Mouse (Mus musculus): ENCODE data around the gene Camk1d. TPM values are rescaled to one million over a fixed set of nuclear protein-coding genes. Genes with fewer than 3 reads are reported as not detected.

Camk1d gene
- polyA plus RNA-seq (2012; ENCODE audit: insufficient read depth, insufficient read length, low replicate concordance, missing spikeins), result 58.0 TPM in 1 of 2 replicates, not detected in the other

- TF ChIP-seq POLR2A (IDR thresholded peaks at IDR 0.05; ENCODE audit: insufficient read depth, low read depth, low read length), result peak; percentile 30; the same call in 1 of the 2 replicates
- TF ChIP-seq CTCF (IDR thresholded peaks at IDR 0.05; ENCODE audit: insufficient read depth, low read depth, low read length), result peak; percentile 68
- H3K27ac ChIP-seq (ENCODE audit: insufficient read depth, low read depth, low read length), result peak within 1 kb of the TSS; percentile 60
- H3K4me1 ChIP-seq (ENCODE audit: control insufficient read depth, insufficient read depth, low read length), result peaks cover 18% of the 10 kb centered on the region
- peak within 1 kb of the TSS; percentile 73 for H3K4me3 ChIP-seq (ENCODE audit: insufficient read depth, low read depth, low read length)
- under 1% methylated on average over 79 of the region's 80 CpGs for WGBS
These were observed at the start of gene Camk1d for GRCm38 (mm10) chr2:5714211-5715053. Gene Camk1d (minus strand): TSS chr2:5714515.

DNA sequence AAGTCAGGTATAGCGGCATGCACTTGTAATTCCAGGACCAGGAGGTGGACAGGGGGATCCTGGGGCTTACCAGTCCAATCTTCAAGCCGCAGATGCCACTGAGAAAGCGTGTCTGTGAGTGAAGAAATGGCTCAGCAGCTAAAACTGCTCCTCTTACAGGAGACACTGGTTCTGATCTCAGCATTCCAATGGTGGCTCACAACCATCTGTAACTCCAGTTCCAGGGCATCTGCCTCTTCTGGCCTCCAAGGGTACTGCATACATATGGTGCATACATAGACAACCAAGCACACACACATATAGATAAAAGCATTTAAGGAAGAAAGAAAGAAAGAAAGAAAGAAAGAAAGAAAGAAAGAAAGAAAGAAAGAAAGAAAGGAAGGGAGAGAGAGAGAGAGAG is 47.7 kb upstream of the Camk1d start:
- 94% methylated on average over 3 of the region's 3 CpGs for WGBS
- H3K4me1 ChIP-seq (ENCODE audit: control insufficient read depth, insufficient read depth, low read length), result no peaks in the 10 kb centered on the region
- no peak for TF ChIP-seq POLR2A (IDR thresholded peaks at IDR 0.05; ENCODE audit: insufficient read depth, low read depth, low read length)
- TF ChIP-seq CTCF (IDR thresholded peaks at IDR 0.05; ENCODE audit: insufficient read depth, low read depth, low read length), result no peak
- no peak overlapping the region for H3K4me3 ChIP-seq (ENCODE audit: insufficient read depth, low read depth, low read length)
- no peak overlapping the region for H3K27ac ChIP-seq (ENCODE audit: insufficient read depth, low read depth, low read length)

DNA sequence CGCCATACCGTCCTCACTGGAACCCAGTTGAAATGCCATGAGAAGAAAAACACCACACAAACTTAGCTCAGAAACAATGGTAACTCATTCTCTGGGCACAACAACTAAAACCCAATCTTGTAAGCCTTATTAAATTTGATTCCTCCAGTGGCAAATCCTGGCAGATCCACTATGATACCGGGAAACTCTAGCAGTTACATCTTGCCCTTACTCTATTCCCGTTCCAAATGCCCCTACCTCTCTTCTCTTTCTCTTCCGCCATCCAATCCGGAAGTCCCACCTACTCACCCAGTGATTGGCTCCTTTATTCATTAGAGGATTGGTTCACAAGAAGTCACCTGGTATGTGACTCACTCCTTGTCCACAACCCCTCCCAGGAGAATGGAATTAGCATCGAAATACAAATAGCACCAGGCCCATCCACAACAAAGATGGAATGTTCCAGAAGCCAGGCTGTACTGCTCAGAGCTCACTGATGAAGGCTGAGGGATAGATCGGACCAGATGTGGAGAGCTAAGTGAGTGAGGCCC is 46.2 kb upstream of the Camk1d start:
- TF ChIP-seq CTCF (IDR thresholded peaks at IDR 0.05; ENCODE audit: insufficient read depth, low read depth, low read length), result no peak
- WGBS, result 97% methylated on average over 8 of the region's 8 CpGs
- no peak overlapping the region for H3K27ac ChIP-seq (ENCODE audit: insufficient read depth, low read depth, low read length)
- no peak overlapping the region for H3K4me3 ChIP-seq (ENCODE audit: insufficient read depth, low read depth, low read length)
- H3K4me1 ChIP-seq (ENCODE audit: control insufficient read depth, insufficient read depth, low read length), result no peaks in the 10 kb centered on the region

- Histone ChIP-seq H3K27ac (ENCODE audit: insufficient read depth, low read depth, low read length) (no peak overlapping the region), H3K4me1 (ENCODE audit: control insufficient read depth, insufficient read depth, low read length) (no peaks in the 10 kb centered on the region), H3K4me3 (ENCODE audit: insufficient read depth, low read depth, low read length) (no peak overlapping the region)
- 92% methylated on average over 2 of the region's 2 CpGs for WGBS
- TF ChIP-seq CTCF (IDR thresholded peaks at IDR 0.05; ENCODE audit: insufficient read depth, low read depth, low read length) (no peak), POLR2A (IDR thresholded peaks at IDR 0.05; ENCODE audit: insufficient read depth, low read depth, low read length) (no peak)
These were observed 44.3 kb upstream of the Camk1d start for GRCm38 (mm10) chr2:5758569-5758968.

GRCm38 (mm10) chr2:5750872-5751271 is 36.6 kb upstream of the Camk1d start:
- Histone ChIP-seq H3K4me3 (ENCODE audit: insufficient read depth, low read depth, low read length) (no peak overlapping the region), H3K27ac (ENCODE audit: insufficient read depth, low read depth, low read length) (no peak overlapping the region), H3K4me1 (ENCODE audit: control insufficient read depth, insufficient read depth, low read length) (no peaks in the 10 kb centered on the region)
- TF ChIP-seq POLR2A (IDR thresholded peaks at IDR 0.05; ENCODE audit: insufficient read depth, low read depth, low read length), result no peak
- no peak for TF ChIP-seq CTCF (IDR thresholded peaks at IDR 0.05; ENCODE audit: insufficient read depth, low read depth, low read length)
- WGBS, result 89% methylated on average over 3 of the region's 3 CpGs

GRCm38 (mm10) chr2:5749210-5749609 is 34.9 kb upstream of the Camk1d start:
- Histone ChIP-seq H3K4me3 (ENCODE audit: insufficient read depth, low read depth, low read length) (no peak overlapping the region), H3K4me1 (ENCODE audit: control insufficient read depth, insufficient read depth, low read length) (no peaks in the 10 kb centered on the region), H3K27ac (ENCODE audit: insufficient read depth, low read depth, low read length) (no peak overlapping the region)
- TF ChIP-seq CTCF (IDR thresholded peaks at IDR 0.05; ENCODE audit: insufficient read depth, low read depth, low read length) (no peak), POLR2A (IDR thresholded peaks at IDR 0.05; ENCODE audit: insufficient read depth, low read depth, low read length) (no peak)
- 84% methylated on average over 6 of the region's 6 CpGs for WGBS

DNA sequence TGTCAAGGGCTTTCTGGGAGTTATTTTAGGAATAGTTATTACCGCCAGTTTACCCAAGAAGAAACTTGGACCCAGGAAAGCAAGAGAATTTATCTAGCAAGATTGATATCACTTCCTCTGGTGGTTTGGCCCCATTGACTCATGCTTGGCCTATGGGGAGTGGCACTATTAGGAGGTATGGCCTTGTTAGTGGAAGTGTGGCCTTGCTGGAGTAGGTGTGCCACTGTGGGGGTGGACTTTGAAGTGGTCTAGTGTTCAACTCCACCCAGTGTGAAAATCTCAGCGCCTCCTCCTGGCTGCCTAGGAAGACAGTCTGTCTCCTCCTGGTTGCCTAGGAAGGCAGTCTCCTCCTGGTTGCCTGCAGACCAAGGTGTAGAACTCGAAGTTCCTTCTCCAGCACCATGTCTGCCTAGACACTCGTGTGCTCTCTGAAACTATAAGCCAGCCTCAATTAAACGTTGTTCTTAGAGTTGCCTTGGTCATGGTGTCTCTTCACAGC is 33.3 kb upstream of the Camk1d start:
- H3K4me3 ChIP-seq (ENCODE audit: insufficient read depth, low read depth, low read length), result no peak overlapping the region
- no peaks in the 10 kb centered on the region for H3K4me1 ChIP-seq (ENCODE audit: control insufficient read depth, insufficient read depth, low read length)
- TF ChIP-seq CTCF (IDR thresholded peaks at IDR 0.05; ENCODE audit: insufficient read depth, low read depth, low read length) (no peak), POLR2A (IDR thresholded peaks at IDR 0.05; ENCODE audit: insufficient read depth, low read depth, low read length) (no peak)
- no peak overlapping the region for H3K27ac ChIP-seq (ENCODE audit: insufficient read depth, low read depth, low read length)
- 85% methylated on average over 5 of the region's 5 CpGs for WGBS

GRCm38 (mm10) chr2:5746529-5746928 is 32.2 kb upstream of the Camk1d start:
- TF ChIP-seq POLR2A (IDR thresholded peaks at IDR 0.05; ENCODE audit: insufficient read depth, low read depth, low read length) (no peak), CTCF (IDR thresholded peaks at IDR 0.05; ENCODE audit: insufficient read depth, low read depth, low read length) (no peak)
- H3K4me1 ChIP-seq (ENCODE audit: control insufficient read depth, insufficient read depth, low read length), result no peaks in the 10 kb centered on the region
- no peak overlapping the region for H3K4me3 ChIP-seq (ENCODE audit: insufficient read depth, low read depth, low read length)
- no peak overlapping the region for H3K27ac ChIP-seq (ENCODE audit: insufficient read depth, low read depth, low read length)
- 86% methylated on average over 12 of the region's 12 CpGs for WGBS

- H3K4me1 ChIP-seq (ENCODE audit: control insufficient read depth, insufficient read depth, low read length), result no peaks in the 10 kb centered on the region
- TF ChIP-seq POLR2A (IDR thresholded peaks at IDR 0.05; ENCODE audit: insufficient read depth, low read depth, low read length), result no peak
- TF ChIP-seq CTCF (IDR thresholded peaks at IDR 0.05; ENCODE audit: insufficient read depth, low read depth, low read length), result no peak
- H3K4me3 ChIP-seq (ENCODE audit: insufficient read depth, low read depth, low read length), result no peak overlapping the region
- WGBS, result 72% methylated on average over 8 of the region's 8 CpGs
- H3K27ac ChIP-seq (ENCODE audit: insufficient read depth, low read depth, low read length), result no peak overlapping the region
These were observed 29.6 kb upstream of the Camk1d start for GRCm38 (mm10) chr2:5743886-5744285.
